Mouse (Mus musculus) ES-E14 (cell line): ENCODE measurements at regions not wholly inside any gene's neighbourhood (a gene's known extent, or its start where the extent isn't known, plus 50 kb on each side); places are given as distances from the start of the nearest gene placed in this dataset.

Source experiments
- CHD2 ChIP-seq: IDR thresholded peaks from 2 replicates; pipeline ENCODE4 v1.6.1; 2014; ENCODE audit warnings: mild to moderate bottlenecking, low read depth, low read length, inconsistent platforms
- MAFK ChIP-seq: IDR thresholded peaks from 2 replicates; pipeline ENCODE4 v1.6.1; 2014; ENCODE audit warnings: mild to moderate bottlenecking, low read depth, low read length, inconsistent platforms; ENCODE audit not compliant: insufficient read depth
- ZC3H11A ChIP-seq: IDR thresholded peaks from 2 replicates; pipeline ENCODE4 v1.6.1; 2012; ENCODE audit warnings: low read depth, mild to moderate bottlenecking, inconsistent platforms, low read length, borderline replicate concordance

DNA sequence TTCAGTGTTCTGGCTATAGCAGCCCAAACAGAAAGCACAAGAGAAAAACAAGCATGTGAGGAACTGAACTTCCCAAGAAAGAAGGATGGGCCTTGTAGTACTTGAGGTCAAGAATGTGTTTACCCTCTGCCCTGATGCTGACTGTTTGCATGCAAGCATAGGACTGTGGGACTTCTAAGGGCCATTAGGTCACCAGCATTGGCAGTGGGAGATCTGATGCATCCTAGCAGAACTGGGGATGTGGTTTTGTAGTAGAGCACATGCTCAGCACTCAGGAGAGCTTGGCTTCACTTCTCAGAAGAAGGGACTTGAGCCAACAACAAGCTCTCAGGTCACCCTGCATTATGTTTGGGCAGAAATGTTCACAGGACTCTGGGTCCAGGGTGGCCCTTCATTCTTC, 178.3 kb upstream of the Tle1 start:
- no peak for TF ChIP-seq MAFK
- no peak for TF ChIP-seq CHD2
- no peak for TF ChIP-seq ZC3H11A
